Mouse (Mus musculus): ENCODE results near the gene Adamtsl3. TPM values are rescaled to one million over a fixed set of nuclear protein-coding genes. Genes with fewer than 3 reads are reported as not detected.

Gene Adamtsl3
- polyA plus RNA-seq, 1 experiment from 2014 or later = 1.2 TPM

GRCm38 (mm10) chr7:82566688-82567087 lies 231.2 kb downstream of the Adamtsl3 start:
- Histone ChIP-seq H3K4me2 (no peak overlapping the region), H3K36me3 (no peaks in the 10 kb centered on the region), H3K9ac (no peak overlapping the region), H3K27me3 (replicated peaks) (no peaks in the 10 kb centered on the region), H3K27ac (replicated peaks) (no peak overlapping the region), H3K4me3 (no peak overlapping the region), H3K4me1 (no peaks in the 10 kb centered on the region), H3K9me3 (no peaks in the 10 kb centered on the region)
- WGBS = 40% methylated on average over 8 of the region's 8 CpGs
- ATAC-seq (ENCODE audit: extremely low read depth, insufficient number of reproducible peaks, low FRiP score, low TSS enrichment) = no peak

GRCm38 (mm10) chr7:82567811-82568210 lies 232.3 kb downstream of the Adamtsl3 start:
- H3K9ac ChIP-seq = no peak overlapping the region
- WGBS = 95% methylated on average over 3 of the region's 3 CpGs
- H3K4me1 ChIP-seq = no peaks in the 10 kb centered on the region
- no peak for ATAC-seq (ENCODE audit: extremely low read depth, insufficient number of reproducible peaks, low FRiP score, low TSS enrichment)
- no peaks in the 10 kb centered on the region for H3K36me3 ChIP-seq
- no peaks in the 10 kb centered on the region for H3K27me3 ChIP-seq (replicated peaks)
- H3K4me3 ChIP-seq = no peak overlapping the region
- H3K4me2 ChIP-seq = no peak overlapping the region
- no peak overlapping the region for H3K27ac ChIP-seq (replicated peaks)
- no peaks in the 10 kb centered on the region for H3K9me3 ChIP-seq

GRCm38 (mm10) chr7:82572981-82573380 lies 237.5 kb downstream of the Adamtsl3 start:
- no peaks in the 10 kb centered on the region for H3K36me3 ChIP-seq
- H3K27ac ChIP-seq (replicated peaks) = no peak overlapping the region
- H3K9me3 ChIP-seq = no peaks in the 10 kb centered on the region
- ATAC-seq (ENCODE audit: extremely low read depth, insufficient number of reproducible peaks, low FRiP score, low TSS enrichment) = no peak
- no peaks in the 10 kb centered on the region for H3K4me1 ChIP-seq
- H3K4me3 ChIP-seq = no peak overlapping the region
- 24% methylated on average over 1 of the region's 1 CpGs for WGBS
- no peak overlapping the region for H3K4me2 ChIP-seq
- H3K27me3 ChIP-seq (replicated peaks) = no peaks in the 10 kb centered on the region
- H3K9ac ChIP-seq = no peak overlapping the region

DNA sequence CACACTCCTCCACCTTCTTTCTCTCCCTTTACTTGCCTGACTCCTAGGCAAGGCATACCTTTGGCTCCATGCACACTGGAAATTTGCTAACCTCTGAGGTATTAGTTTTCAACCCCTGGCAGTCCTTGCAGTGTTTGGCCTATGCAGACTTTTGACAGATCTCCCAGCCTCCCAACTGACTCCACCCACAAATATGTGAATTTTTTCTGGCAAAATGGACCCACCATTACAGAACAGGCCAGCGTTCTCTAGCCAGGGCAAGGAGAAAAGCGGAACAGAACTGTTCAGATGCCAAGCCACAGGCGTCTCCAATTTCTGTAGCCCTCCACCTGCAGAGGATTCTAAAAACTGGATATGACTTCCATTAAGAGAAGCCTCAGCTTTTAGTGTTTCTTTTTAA lies 244.5 kb downstream of the Adamtsl3 start:
- Histone ChIP-seq H3K9me3 (no peaks in the 10 kb centered on the region), H3K4me3 (no peak overlapping the region), H3K36me3 (no peaks in the 10 kb centered on the region), H3K9ac (no peak overlapping the region), H3K4me1 (no peaks in the 10 kb centered on the region), H3K27me3 (replicated peaks) (no peaks in the 10 kb centered on the region), H3K4me2 (no peak overlapping the region), H3K27ac (replicated peaks) (no peak overlapping the region)
- 80% methylated on average over 3 of the region's 3 CpGs for WGBS
- no peak for ATAC-seq (ENCODE audit: extremely low read depth, insufficient number of reproducible peaks, low FRiP score, low TSS enrichment)

- Histone ChIP-seq H3K9me3 (no peaks in the 10 kb centered on the region), H3K27ac (replicated peaks) (no peak overlapping the region), H3K4me3 (no peak overlapping the region), H3K4me2 (no peak overlapping the region), H3K4me1 (no peaks in the 10 kb centered on the region), H3K9ac (no peak overlapping the region), H3K36me3 (no peaks in the 10 kb centered on the region), H3K27me3 (replicated peaks) (no peaks in the 10 kb centered on the region)
- 62% methylated on average over 5 of the region's 5 CpGs for WGBS
- no peak for ATAC-seq (ENCODE audit: extremely low read depth, insufficient number of reproducible peaks, low FRiP score, low TSS enrichment)
Observed at GRCm38 (mm10) chr7:82581802-82582201, 246.3 kb downstream of the Adamtsl3 start.

DNA sequence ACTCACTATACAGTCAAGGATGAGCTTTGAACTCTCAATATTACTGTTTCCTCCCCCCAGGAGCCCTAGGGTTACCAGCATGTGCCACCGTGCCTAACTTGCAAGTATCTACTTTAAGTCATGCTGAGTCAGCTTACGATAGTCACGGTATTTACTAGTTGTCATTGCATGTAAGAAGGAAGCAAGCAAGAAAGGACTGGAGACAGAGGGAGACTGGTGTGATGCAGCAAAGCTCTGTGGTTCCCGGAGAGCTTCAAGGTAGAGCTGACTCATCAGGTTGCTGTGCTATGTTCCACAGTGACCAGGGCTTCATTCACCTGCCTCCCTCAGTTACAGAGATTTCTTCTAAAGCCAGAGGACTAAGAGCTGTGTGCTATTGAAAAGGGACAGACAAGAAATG lies 247.0 kb downstream of the Adamtsl3 start:
- H3K4me1 ChIP-seq = no peaks in the 10 kb centered on the region
- no peak overlapping the region for H3K4me3 ChIP-seq
- no peaks in the 10 kb centered on the region for H3K27me3 ChIP-seq (replicated peaks)
- no peak for ATAC-seq (ENCODE audit: extremely low read depth, insufficient number of reproducible peaks, low FRiP score, low TSS enrichment)
- H3K4me2 ChIP-seq = no peak overlapping the region
- H3K9me3 ChIP-seq = no peaks in the 10 kb centered on the region
- H3K36me3 ChIP-seq = no peaks in the 10 kb centered on the region
- no peak overlapping the region for H3K9ac ChIP-seq
- no peak overlapping the region for H3K27ac ChIP-seq (replicated peaks)
- WGBS = 67% methylated on average over 4 of the region's 4 CpGs

GRCm38 (mm10) chr7:82590931-82591330 lies 255.4 kb downstream of the Adamtsl3 start:
- Histone ChIP-seq H3K36me3 (no peaks in the 10 kb centered on the region), H3K4me3 (no peak overlapping the region), H3K4me2 (no peak overlapping the region), H3K9me3 (no peaks in the 10 kb centered on the region), H3K27ac (replicated peaks) (no peak overlapping the region), H3K9ac (no peak overlapping the region), H3K4me1 (no peaks in the 10 kb centered on the region), H3K27me3 (replicated peaks) (no peaks in the 10 kb centered on the region)
- 78% methylated on average over 6 of the region's 6 CpGs for WGBS
- ATAC-seq (ENCODE audit: extremely low read depth, insufficient number of reproducible peaks, low FRiP score, low TSS enrichment) = no peak

DNA sequence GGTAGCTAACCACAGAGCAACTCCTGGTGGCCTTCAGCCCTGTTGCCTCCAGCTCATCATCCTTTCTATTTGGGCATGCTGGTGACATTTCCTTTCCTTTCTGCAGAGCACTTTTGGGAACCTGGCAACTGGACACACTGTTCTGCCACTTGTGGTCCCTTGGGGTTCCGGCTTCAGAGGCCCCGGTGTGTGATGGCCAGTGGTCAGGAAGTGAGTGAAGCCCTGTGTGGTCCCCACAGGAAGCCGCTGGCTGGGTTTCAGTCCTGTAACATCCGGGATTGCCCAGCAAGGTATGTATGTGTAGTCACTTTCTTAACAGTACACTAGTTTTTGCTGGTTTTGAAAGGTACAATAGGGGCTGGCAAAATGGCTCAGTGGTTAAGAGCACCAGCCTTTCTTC lies 266.5 kb downstream of the Adamtsl3 start:
- WGBS = 72% methylated on average over 4 of the region's 4 CpGs
- Histone ChIP-seq H3K27ac (replicated peaks) (no peak overlapping the region), H3K9me3 (no peaks in the 10 kb centered on the region), H3K4me1 (no peaks in the 10 kb centered on the region), H3K4me2 (no peak overlapping the region), H3K4me3 (no peak overlapping the region), H3K36me3 (no peaks in the 10 kb centered on the region), H3K27me3 (replicated peaks) (no peaks in the 10 kb centered on the region), H3K9ac (no peak overlapping the region)
- ATAC-seq (ENCODE audit: extremely low read depth, insufficient number of reproducible peaks, low FRiP score, low TSS enrichment) = no peak

DNA sequence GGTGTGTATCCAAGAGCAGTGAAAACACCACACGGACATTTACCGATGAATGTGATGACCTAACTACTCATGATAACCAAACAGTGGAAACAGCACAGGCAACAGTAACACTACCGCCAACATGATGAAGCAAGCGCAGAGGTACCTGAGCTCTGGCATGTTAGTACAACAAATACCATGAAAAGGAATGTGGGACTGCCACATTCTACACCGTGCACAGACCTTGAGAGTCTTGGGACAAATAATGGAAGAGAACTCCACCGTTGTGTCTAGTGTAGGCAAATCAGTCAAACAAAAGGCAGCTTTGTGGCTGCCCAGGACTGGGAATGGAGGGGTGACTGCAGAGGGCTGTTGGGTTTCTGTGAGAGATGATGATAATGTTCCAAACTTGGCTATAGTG lies 269.9 kb downstream of the Adamtsl3 start:
- H3K4me1 ChIP-seq = no peaks in the 10 kb centered on the region
- no peak overlapping the region for H3K9ac ChIP-seq
- no peak overlapping the region for H3K4me3 ChIP-seq
- ATAC-seq (ENCODE audit: extremely low read depth, insufficient number of reproducible peaks, low FRiP score, low TSS enrichment) = no peak
- WGBS = 81% methylated on average over 6 of the region's 6 CpGs
- no peak overlapping the region for H3K27ac ChIP-seq (replicated peaks)
- H3K36me3 ChIP-seq = no peaks in the 10 kb centered on the region
- H3K27me3 ChIP-seq (replicated peaks) = no peaks in the 10 kb centered on the region
- no peak overlapping the region for H3K4me2 ChIP-seq
- no peaks in the 10 kb centered on the region for H3K9me3 ChIP-seq

GRCm38 (mm10) chr7:82609629-82610028 lies 274.1 kb downstream of the Adamtsl3 start:
- no peak overlapping the region for H3K4me3 ChIP-seq
- H3K27me3 ChIP-seq (replicated peaks) = no peaks in the 10 kb centered on the region
- ATAC-seq (ENCODE audit: extremely low read depth, insufficient number of reproducible peaks, low FRiP score, low TSS enrichment) = no peak
- H3K36me3 ChIP-seq = no peaks in the 10 kb centered on the region
- no peaks in the 10 kb centered on the region for H3K9me3 ChIP-seq
- 48% methylated on average over 3 of the region's 3 CpGs for WGBS
- H3K4me1 ChIP-seq = no peaks in the 10 kb centered on the region
- no peak overlapping the region for H3K4me2 ChIP-seq
- no peak overlapping the region for H3K27ac ChIP-seq (replicated peaks)
- H3K9ac ChIP-seq = no peak overlapping the region

GRCm38 (mm10) chr7:82625342-82625741 lies 289.8 kb downstream of the Adamtsl3 start:
- Histone ChIP-seq H3K4me1 (no peaks in the 10 kb centered on the region), H3K4me2 (no peak overlapping the region), H3K4me3 (no peak overlapping the region), H3K27me3 (replicated peaks) (no peaks in the 10 kb centered on the region), H3K36me3 (no peaks in the 10 kb centered on the region), H3K9ac (no peak overlapping the region), H3K27ac (replicated peaks) (no peak overlapping the region), H3K9me3 (no peaks in the 10 kb centered on the region)
- WGBS = 11% methylated on average over 7 of the region's 7 CpGs
- ATAC-seq (ENCODE audit: extremely low read depth, insufficient number of reproducible peaks, low FRiP score, low TSS enrichment) = no peak

DNA sequence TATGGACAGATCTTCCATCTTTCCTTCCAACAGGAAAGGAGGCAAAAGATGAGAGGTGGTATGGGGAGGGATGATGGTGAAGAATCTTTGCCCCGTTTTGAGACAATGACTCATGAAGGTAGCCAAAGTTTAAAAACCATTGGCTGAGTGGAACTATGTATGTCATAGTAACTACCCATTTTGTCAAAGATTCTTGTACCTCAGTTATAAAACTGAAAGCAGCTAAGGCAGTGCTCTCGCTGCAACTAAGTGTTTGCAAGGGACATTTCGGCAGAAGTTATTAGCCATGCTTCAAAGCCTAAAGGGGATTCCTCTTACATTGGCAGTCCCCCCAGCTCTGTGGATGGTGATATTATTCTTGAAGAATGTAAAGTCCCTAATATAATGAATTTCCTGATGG lies 311.7 kb downstream of the Adamtsl3 start:
- ATAC-seq (ENCODE audit: extremely low read depth, insufficient number of reproducible peaks, low FRiP score, low TSS enrichment) = no peak
- H3K27ac ChIP-seq (replicated peaks) = no peak overlapping the region
- H3K4me1 ChIP-seq = peaks cover 11% of the 10 kb centered on the region
- peaks cover 14% of the 10 kb centered on the region for H3K36me3 ChIP-seq
- H3K4me3 ChIP-seq = no peak overlapping the region
- H3K27me3 ChIP-seq (replicated peaks) = no peaks in the 10 kb centered on the region
- H3K4me2 ChIP-seq = no peak overlapping the region
- no peak overlapping the region for H3K9ac ChIP-seq
- H3K9me3 ChIP-seq = no peaks in the 10 kb centered on the region
- WGBS = 81% methylated on average over 3 of the region's 3 CpGs

Measured in heart, embryonic 13.5 days (tissue).